Mouse (Mus musculus) CH12.LX (cell line): ENCODE results near the gene Myh3.

Experiments used
- CTCF ChIP-seq, 2 experiments: IDR thresholded peaks in 1 of 2; conservative IDR thresholded peaks in 1 of 2; 2 replicates each; pipeline ENCODE4 v1.5.1; 2011 to 2012; ENCODE audit warnings: low read depth in 2 of 2, low read length in 2 of 2, improper control_type of control experiment in 1 of 2, inconsistent platforms in 1 of 2, mild to moderate bottlenecking in 1 of 2, moderate library complexity in 1 of 2
- EP300 ChIP-seq: IDR thresholded peaks from 2 replicates; pipeline ENCODE4 v1.6.1; 2011; ENCODE audit warnings: low read length, improper control_type of control experiment
- JUND ChIP-seq: conservative IDR thresholded peaks from 2 replicates; pipeline ENCODE4 v1.6.1; 2011; ENCODE audit warnings: low read depth, low read length, improper control_type of control experiment
- MAFK ChIP-seq: IDR thresholded peaks from 2 replicates; pipeline ENCODE4 v1.6.1; 2011; ENCODE audit warnings: low read length, improper control_type of control experiment; ENCODE audit not compliant: insufficient replicate concordance
- MAX ChIP-seq: IDR thresholded peaks from 2 replicates; pipeline ENCODE4 v1.6.1; 2011; ENCODE audit warnings: low read length, improper control_type of control experiment
- RAD21 ChIP-seq: IDR thresholded peaks from 2 replicates; pipeline ENCODE4 v1.6.1; 2011; ENCODE audit warnings: low read depth, mild to moderate bottlenecking, low read length, improper control_type of control experiment, moderate library complexity
- SIN3A ChIP-seq: IDR thresholded peaks from 2 replicates; pipeline ENCODE4 v1.6.1; 2012; ENCODE audit warnings: low read length, improper control_type of control experiment, inconsistent platforms
- USF1 ChIP-seq: IDR thresholded peaks from 2 replicates; pipeline ENCODE4 v1.6.1; 2014; ENCODE audit warnings: low read depth, mild to moderate bottlenecking, inconsistent platforms, low read length, improper control_type of control experiment
- USF2 ChIP-seq: conservative IDR thresholded peaks from 2 replicates; pipeline ENCODE4 v1.6.1; 2011; ENCODE audit warnings: low read depth, low read length, improper control_type of control experiment

- TF ChIP-seq MAFK, result no peak
- TF ChIP-seq EP300, result no peak
- no peak for TF ChIP-seq MAX
- TF ChIP-seq USF1, result no peak
- no peak for TF ChIP-seq RAD21
- no peak for TF ChIP-seq CTCF (conservative IDR thresholded peaks at IDR 0.05 in 1 of 2, IDR thresholded peaks at IDR 0.05 in 1 of 2; ENCODE audit: low read depth in 2 of 2, low read length in 2 of 2)
- TF ChIP-seq USF2, result no peak
- TF ChIP-seq JUND, result no peak
- TF ChIP-seq SIN3A, result no peak
Measured at GRCm38 (mm10) chr11:67093201-67093600, 15.1 kb downstream of the Myh3 start.
